Mouse (Mus musculus): Measurements from ENCODE around the gene Ssu2. TPM values are rescaled to one million over a fixed set of nuclear protein-coding genes. Genes with fewer than 3 reads are reported as not detected.
A peak's percentile ranks its signal among the peaks of the same experiment; 100 is the strongest.

Ssu2 gene
- polyA plus RNA-seq, 1 experiment from 2014 or later: not detected

- no peak overlapping the region for H3K4me2 ChIP-seq (ENCODE audit: low read depth, low read length, severe bottlenecking)
- H3K36me3 ChIP-seq (ENCODE audit: control insufficient read depth, insufficient read depth, low read length): no peaks in the 10 kb centered on the region
- H3K4me1 ChIP-seq (replicated peaks; ENCODE audit: control insufficient read depth, insufficient read depth, low read length): no peaks in the 10 kb centered on the region; the same call in 1 of the 2 replicates
- peak; percentile 57 for ATAC-seq (replicated peaks; ENCODE audit: low FRiP score)
- no peak overlapping the region for H3K9ac ChIP-seq (ENCODE audit: low read length)
- H3K27ac ChIP-seq (ENCODE audit: low read depth, low read length): no peak overlapping the region
- DNase-seq (ENCODE audit: low spot score): no peak
- H3K27me3 ChIP-seq (ENCODE audit: control insufficient read depth, insufficient read depth, low read length): no peaks in the 10 kb centered on the region
- 52% methylated on average over 5 of the region's 5 CpGs for WGBS
- no peaks in the 10 kb centered on the region for H3K9me3 ChIP-seq (ENCODE audit: control insufficient read depth, low read length)
- H3K4me3 ChIP-seq (ENCODE audit: low read depth, low read length): no peak overlapping the region
Observed at GRCm38 (mm10) chr6:112330520-112331222, 57.2 kb downstream of the Ssu2 start.

- H3K4me3 ChIP-seq (ENCODE audit: low read depth, low read length): no peak overlapping the region
- H3K27ac ChIP-seq (ENCODE audit: low read depth, low read length): no peak overlapping the region
- H3K4me1 ChIP-seq (replicated peaks; ENCODE audit: control insufficient read depth, insufficient read depth, low read length): no peaks in the 10 kb centered on the region; the same call in 1 of the 2 replicates
- no peak for ATAC-seq (replicated peaks; ENCODE audit: low FRiP score)
- WGBS: 87% methylated on average over 5 of the region's 5 CpGs
- no peak for DNase-seq (ENCODE audit: low spot score)
- H3K36me3 ChIP-seq (ENCODE audit: control insufficient read depth, insufficient read depth, low read length): no peaks in the 10 kb centered on the region
- H3K9me3 ChIP-seq (ENCODE audit: control insufficient read depth, low read length): no peaks in the 10 kb centered on the region
- H3K4me2 ChIP-seq (ENCODE audit: low read depth, low read length, severe bottlenecking): no peak overlapping the region
- H3K27me3 ChIP-seq (ENCODE audit: control insufficient read depth, insufficient read depth, low read length): no peaks in the 10 kb centered on the region
- H3K9ac ChIP-seq (ENCODE audit: low read length): no peak overlapping the region
Observed at GRCm38 (mm10) chr6:112327793-112328192, 60.0 kb downstream of the Ssu2 start.

DNA sequence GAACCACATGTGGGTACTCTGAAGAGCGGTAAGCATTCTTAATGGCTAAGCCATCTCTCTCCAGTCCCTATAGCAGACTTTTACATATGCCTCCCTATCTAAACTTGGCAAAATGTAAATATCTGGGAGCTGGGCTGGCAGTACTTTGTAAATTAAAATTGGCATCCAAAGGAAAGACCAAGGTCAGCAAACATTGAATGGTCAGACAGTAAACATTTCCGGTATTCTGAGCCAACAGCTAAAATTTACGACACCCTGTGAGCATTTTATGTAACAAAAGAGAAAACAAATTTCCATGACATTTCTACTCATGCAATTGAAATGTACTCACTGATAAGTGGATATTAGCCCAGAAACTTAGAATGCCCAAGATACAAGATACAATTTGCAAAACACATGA is 62.6 kb downstream of the Ssu2 start:
- no peak for ATAC-seq (replicated peaks; ENCODE audit: low FRiP score)
- Histone ChIP-seq H3K4me3 (ENCODE audit: low read depth, low read length) (no peak overlapping the region), H3K27ac (ENCODE audit: low read depth, low read length) (no peak overlapping the region), H3K9me3 (ENCODE audit: control insufficient read depth, low read length) (no peaks in the 10 kb centered on the region), H3K4me1 (replicated peaks; ENCODE audit: control insufficient read depth, insufficient read depth, low read length) (no peaks in the 10 kb centered on the region), H3K36me3 (ENCODE audit: control insufficient read depth, insufficient read depth, low read length) (no peaks in the 10 kb centered on the region), H3K4me2 (ENCODE audit: low read depth, low read length, severe bottlenecking) (no peak overlapping the region), H3K27me3 (ENCODE audit: control insufficient read depth, insufficient read depth, low read length) (no peaks in the 10 kb centered on the region), H3K9ac (ENCODE audit: low read length) (no peak overlapping the region)
- DNase-seq (ENCODE audit: low spot score): no peak
- 93% methylated on average over 3 of the region's 3 CpGs for WGBS

DNA sequence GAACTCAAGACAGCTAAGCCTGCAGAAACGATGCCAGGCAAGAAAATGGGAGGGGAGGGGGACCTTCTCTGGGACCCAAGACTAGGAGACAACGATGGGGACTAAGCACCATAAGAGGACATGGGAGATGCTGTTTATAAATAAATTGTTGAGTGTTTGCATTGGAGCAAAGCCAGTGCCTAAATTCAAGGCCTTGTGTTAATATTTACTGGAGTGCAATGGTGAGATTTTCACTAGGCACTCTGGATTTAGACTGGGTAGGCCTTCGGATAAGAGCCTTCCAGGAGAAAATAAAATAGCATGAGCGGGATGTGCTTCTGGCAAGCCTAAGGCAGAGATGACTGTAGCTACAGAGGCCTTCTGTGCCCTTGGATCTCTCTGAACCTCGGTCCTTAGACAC is 64.9 kb downstream of the Ssu2 start:
- Histone ChIP-seq H3K9ac (ENCODE audit: low read length) (no peak overlapping the region), H3K27me3 (ENCODE audit: control insufficient read depth, insufficient read depth, low read length) (no peaks in the 10 kb centered on the region), H3K36me3 (ENCODE audit: control insufficient read depth, insufficient read depth, low read length) (no peaks in the 10 kb centered on the region), H3K4me1 (replicated peaks; ENCODE audit: control insufficient read depth, insufficient read depth, low read length) (no peaks in the 10 kb centered on the region), H3K4me3 (ENCODE audit: low read depth, low read length) (no peak overlapping the region), H3K27ac (ENCODE audit: low read depth, low read length) (no peak overlapping the region), H3K9me3 (ENCODE audit: control insufficient read depth, low read length) (no peaks in the 10 kb centered on the region), H3K4me2 (ENCODE audit: low read depth, low read length, severe bottlenecking) (no peak overlapping the region)
- WGBS: 88% methylated on average over 5 of the region's 5 CpGs
- DNase-seq (ENCODE audit: low spot score) (no peak), ATAC-seq (replicated peaks; ENCODE audit: low FRiP score) (no peak)

DNA sequence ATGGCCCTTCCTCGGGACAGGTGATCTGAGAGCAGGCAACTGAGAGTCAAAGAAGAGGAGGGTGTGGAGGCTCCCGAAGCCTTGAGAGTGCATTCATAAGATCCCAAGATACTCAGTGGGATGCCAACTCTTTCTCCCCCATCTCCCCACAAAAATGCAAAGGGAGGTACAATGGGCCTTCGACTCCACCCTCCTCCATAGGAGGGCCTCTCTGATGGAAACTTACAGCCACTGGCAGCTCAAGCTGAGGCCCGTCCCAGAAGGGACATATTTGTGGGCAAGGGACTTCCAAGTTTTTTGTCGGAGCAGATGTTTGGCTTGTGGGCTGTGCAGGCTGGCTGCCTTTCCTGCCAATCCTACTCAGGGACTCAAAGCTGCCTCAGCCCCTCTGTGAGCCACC is 67.1 kb downstream of the Ssu2 start:
- Histone ChIP-seq H3K4me2 (ENCODE audit: low read depth, low read length, severe bottlenecking) (no peak overlapping the region), H3K27ac (ENCODE audit: low read depth, low read length) (no peak overlapping the region), H3K9me3 (ENCODE audit: control insufficient read depth, low read length) (no peaks in the 10 kb centered on the region), H3K9ac (ENCODE audit: low read length) (no peak overlapping the region), H3K4me3 (ENCODE audit: low read depth, low read length) (no peak overlapping the region), H3K4me1 (replicated peaks; ENCODE audit: control insufficient read depth, insufficient read depth, low read length) (no peaks in the 10 kb centered on the region), H3K27me3 (ENCODE audit: control insufficient read depth, insufficient read depth, low read length) (no peaks in the 10 kb centered on the region), H3K36me3 (ENCODE audit: control insufficient read depth, insufficient read depth, low read length) (no peaks in the 10 kb centered on the region)
- ATAC-seq (replicated peaks; ENCODE audit: low FRiP score) (no peak), DNase-seq (ENCODE audit: low spot score) (no peak)
- 58% methylated on average over 5 of the region's 5 CpGs for WGBS

DNA sequence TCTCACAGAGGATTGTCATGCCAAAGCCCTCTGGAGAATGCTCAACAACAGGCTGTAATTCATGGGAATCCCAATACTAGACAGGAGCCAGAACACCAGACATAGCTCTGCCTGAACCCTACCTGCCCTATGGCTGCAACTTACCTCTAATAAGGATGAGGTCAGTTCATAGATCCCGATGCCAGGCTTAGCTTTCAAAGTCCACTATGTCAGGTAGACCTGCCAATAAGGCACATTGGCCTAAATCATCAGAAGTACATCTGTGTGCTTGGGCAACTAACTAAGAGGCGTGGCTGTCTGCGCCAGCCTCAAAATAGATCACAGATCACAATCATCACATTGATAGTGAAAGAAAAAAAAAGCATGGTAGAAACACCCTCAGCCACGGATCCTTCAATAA is 68.4 kb downstream of the Ssu2 start:
- 85% methylated on average over 4 of the region's 4 CpGs for WGBS
- no peaks in the 10 kb centered on the region for H3K36me3 ChIP-seq (ENCODE audit: control insufficient read depth, insufficient read depth, low read length)
- H3K4me3 ChIP-seq (ENCODE audit: low read depth, low read length): no peak overlapping the region

GRCm38 (mm10) chr6:112311385-112311784 is 76.4 kb downstream of the Ssu2 start:
- Histone ChIP-seq H3K9ac (ENCODE audit: low read length) (no peak overlapping the region), H3K4me2 (ENCODE audit: low read depth, low read length, severe bottlenecking) (no peak overlapping the region), H3K27me3 (ENCODE audit: control insufficient read depth, insufficient read depth, low read length) (no peaks in the 10 kb centered on the region), H3K9me3 (ENCODE audit: control insufficient read depth, low read length) (no peaks in the 10 kb centered on the region), H3K4me3 (ENCODE audit: low read depth, low read length) (no peak overlapping the region), H3K27ac (ENCODE audit: low read depth, low read length) (no peak overlapping the region), H3K36me3 (ENCODE audit: control insufficient read depth, insufficient read depth, low read length) (no peaks in the 10 kb centered on the region), H3K4me1 (replicated peaks; ENCODE audit: control insufficient read depth, insufficient read depth, low read length) (no peaks in the 10 kb centered on the region)
- DNase-seq (ENCODE audit: low spot score) (no peak), ATAC-seq (replicated peaks; ENCODE audit: low FRiP score) (no peak)
- 56% methylated on average over 4 of the region's 4 CpGs for WGBS

More for the DNA sequence above, 68.4 kb downstream of the Ssu2 start:
- Histone ChIP-seq H3K4me1 (replicated peaks; ENCODE audit: control insufficient read depth, insufficient read depth, low read length) (no peaks in the 10 kb centered on the region), H3K4me2 (ENCODE audit: low read depth, low read length, severe bottlenecking) (no peak overlapping the region), H3K9me3 (ENCODE audit: control insufficient read depth, low read length) (no peaks in the 10 kb centered on the region), H3K27me3 (ENCODE audit: control insufficient read depth, insufficient read depth, low read length) (no peaks in the 10 kb centered on the region), H3K9ac (ENCODE audit: low read length) (no peak overlapping the region), H3K27ac (ENCODE audit: low read depth, low read length) (no peak overlapping the region)
- no peak for DNase-seq (ENCODE audit: low spot score)
- ATAC-seq (replicated peaks; ENCODE audit: low FRiP score): no peak

GRCm38 (mm10) chr6:112309330-112309938 is 78.4 kb downstream of the Ssu2 start:
- no peaks in the 10 kb centered on the region for H3K27me3 ChIP-seq (ENCODE audit: control insufficient read depth, insufficient read depth, low read length)
- no peak overlapping the region for H3K27ac ChIP-seq (ENCODE audit: low read depth, low read length)
- no peaks in the 10 kb centered on the region for H3K4me1 ChIP-seq (replicated peaks; ENCODE audit: control insufficient read depth, insufficient read depth, low read length)
- whole genome bisulfite sequencing: 75% methylated on average over 6 of the region's 6 CpGs
- H3K9me3 ChIP-seq (ENCODE audit: control insufficient read depth, low read length): no peaks in the 10 kb centered on the region
- H3K4me2 ChIP-seq (ENCODE audit: low read depth, low read length, severe bottlenecking): no peak overlapping the region
- H3K36me3 ChIP-seq (ENCODE audit: control insufficient read depth, insufficient read depth, low read length): no peaks in the 10 kb centered on the region
- no peak for ATAC-seq (replicated peaks; ENCODE audit: low FRiP score)
- no peak overlapping the region for H3K9ac ChIP-seq (ENCODE audit: low read length)
- DNase-seq (ENCODE audit: low spot score): no peak
- no peak overlapping the region for H3K4me3 ChIP-seq (ENCODE audit: low read depth, low read length)
